Mouse (Mus musculus) testis, adult 2 months (tissue): ENCODE results near the gene 1700001O22Rik. TPM values are rescaled to one million over a fixed set of nuclear protein-coding genes. Genes with fewer than 3 reads are reported as not detected.
A peak's percentile ranks its signal among the peaks of the same experiment; 100 is the strongest.

Experiments used
- H3K27ac ChIP-seq: fragments of 200-500 bp; 2 replicates; pipeline ENCODE4 v1.5.1; 2012; ENCODE audit warnings: low read depth, low read length; ENCODE audit not compliant: control insufficient read depth, insufficient read depth
- H3K27me3 ChIP-seq: fragments of 200-500 bp; 2 replicates; pipeline ENCODE4 v1.6.1; 2012; ENCODE audit warnings: mild to moderate bottlenecking, low read length, moderate library complexity; ENCODE audit not compliant: control insufficient read depth, insufficient read depth
- H3K36me3 ChIP-seq: fragments of 200-500 bp; 2 replicates; pipeline ENCODE4 v1.6.1; 2012; ENCODE audit warnings: mild to moderate bottlenecking, low read length; ENCODE audit not compliant: control insufficient read depth, insufficient read depth
- H3K4me1 ChIP-seq: fragments of 200-500 bp; 2 replicates; pipeline ENCODE4 v1.6.1; 2012; ENCODE audit warnings: low read length; ENCODE audit not compliant: control insufficient read depth, insufficient read depth
- H3K4me3 ChIP-seq: fragments of 200-500 bp; 2 replicates; pipeline ENCODE4 v1.5.1; 2012; ENCODE audit warnings: low read depth, mild to moderate bottlenecking, low read length, moderate library complexity, mixed read lengths; ENCODE audit not compliant: control insufficient read depth
- CTCF ChIP-seq: fragments of 200-500 bp; IDR thresholded peaks from 2 replicates; pipeline ENCODE4 v1.5.1; 2012; ENCODE audit warnings: low read depth, mild to moderate bottlenecking, inconsistent platforms, low read length, moderate library complexity; ENCODE audit not compliant: control insufficient read depth, insufficient read depth, insufficient replicate concordance
- POLR2A ChIP-seq: fragments of 200-500 bp; IDR thresholded peaks from 2 replicates; pipeline ENCODE4 v1.6.1; 2012; ENCODE audit warnings: low read depth, mild to moderate bottlenecking, inconsistent platforms, low read length, moderate library complexity; ENCODE audit not compliant: control insufficient read depth
- polyA plus RNA-seq: library from polyadenylated mRNA; depleted of rRNA; stranded (reverse); fragments of >200 nt; gene quantifications from 2 replicates; pipeline ENCODE4 v1.2.3, GENCODE M21; 2012

Gene 1700001O22Rik
- polyA plus RNA-seq, 1 experiment = 905 TPM

- Histone ChIP-seq H3K4me1 (peaks cover 7% of the 10 kb centered on the region), H3K36me3 (no peaks in the 10 kb centered on the region), H3K27ac (no peak overlapping the region), H3K4me3 (no peak overlapping the region), H3K27me3 (no peaks in the 10 kb centered on the region)
- TF ChIP-seq CTCF (no peak), POLR2A (no peak)
These were observed 35.7 kb downstream of the 1700001O22Rik start for GRCm38 (mm10) chr2:30767626-30768240.

GRCm38 (mm10) chr2:30766446-30766845 lies 37.0 kb downstream of the 1700001O22Rik start:
- no peak overlapping the region for H3K27ac ChIP-seq
- TF ChIP-seq CTCF (no peak), POLR2A (no peak)
- H3K27me3 ChIP-seq = no peaks in the 10 kb centered on the region
- no peak overlapping the region for H3K4me3 ChIP-seq
- H3K4me1 ChIP-seq = peaks cover 4% of the 10 kb centered on the region
- H3K36me3 ChIP-seq = no peaks in the 10 kb centered on the region

GRCm38 (mm10) chr2:30760706-30761105 lies 42.8 kb downstream of the 1700001O22Rik start:
- H3K27me3 ChIP-seq = no peaks in the 10 kb centered on the region
- TF ChIP-seq POLR2A (no peak), CTCF (no peak)
- H3K27ac ChIP-seq = no peak overlapping the region
- peaks cover 13% of the 10 kb centered on the region for H3K4me1 ChIP-seq
- no peak overlapping the region for H3K4me3 ChIP-seq
- H3K36me3 ChIP-seq = no peaks in the 10 kb centered on the region

- no peak overlapping the region for H3K4me3 ChIP-seq
- H3K36me3 ChIP-seq = no peaks in the 10 kb centered on the region
- TF ChIP-seq CTCF = no peak
- no peak for TF ChIP-seq POLR2A
- H3K27me3 ChIP-seq = no peaks in the 10 kb centered on the region
- H3K4me1 ChIP-seq = peaks cover 13% of the 10 kb centered on the region
- no peak overlapping the region for H3K27ac ChIP-seq
These were observed 43.5 kb downstream of the 1700001O22Rik start for GRCm38 (mm10) chr2:30759858-30760547.

GRCm38 (mm10) chr2:30759442-30759841 lies 44.0 kb downstream of the 1700001O22Rik start:
- Histone ChIP-seq H3K36me3 (no peaks in the 10 kb centered on the region), H3K4me1 (peaks cover 13% of the 10 kb centered on the region), H3K4me3 (no peak overlapping the region)

GRCm38 (mm10) chr2:30759088-30759374 lies 44.4 kb downstream of the 1700001O22Rik start:
- TF ChIP-seq CTCF = no peak
- no peak for TF ChIP-seq POLR2A
- Histone ChIP-seq H3K27me3 (no peaks in the 10 kb centered on the region), H3K27ac (no peak overlapping the region), H3K4me1 (peaks cover 13% of the 10 kb centered on the region), H3K4me3 (no peak overlapping the region), H3K36me3 (no peaks in the 10 kb centered on the region)

More at GRCm38 (mm10) chr2:30759442-30759841, 44.0 kb downstream of the 1700001O22Rik start:
- TF ChIP-seq CTCF (no peak), POLR2A (no peak)
- H3K27me3 ChIP-seq = no peaks in the 10 kb centered on the region
- no peak overlapping the region for H3K27ac ChIP-seq

- Histone ChIP-seq H3K27me3 (no peaks in the 10 kb centered on the region), H3K4me3 (no peak overlapping the region), H3K27ac (0 out of 2 replicates have a peak overlapping the region, but pooled peaks have one; percentile 54), H3K36me3 (no peaks in the 10 kb centered on the region), H3K4me1 (peaks cover 13% of the 10 kb centered on the region)
- TF ChIP-seq POLR2A = no peak
- TF ChIP-seq CTCF = no peak
These were observed 44.9 kb downstream of the 1700001O22Rik start for GRCm38 (mm10) chr2:30758341-30759087.
